Mouse (Mus musculus) olfactory bulb, adult 2 months (tissue): ENCODE measurements at regions not wholly inside any gene's neighbourhood (a gene's known extent, or its start where the extent isn't known, plus 50 kb on each side); places are given as distances from the start of the nearest gene placed in this dataset.

ENCODE experiments used
- H3K27ac ChIP-seq: fragments of 200-500 bp; 2 replicates; pipeline ENCODE4 v1.5.1; 2012; ENCODE audit warnings: low read depth, low read length; ENCODE audit not compliant: insufficient read depth
- H3K4me1 ChIP-seq: fragments of 200-500 bp; 2 replicates; pipeline ENCODE4 v1.6.1; 2012; ENCODE audit warnings: low read length; ENCODE audit not compliant: control insufficient read depth, insufficient read depth
- H3K4me3 ChIP-seq: fragments of 200-500 bp; 2 replicates; pipeline ENCODE4 v1.5.1; 2012; ENCODE audit warnings: mild to moderate bottlenecking, low read depth, low read length, moderate library complexity; ENCODE audit not compliant: insufficient read depth
- CTCF ChIP-seq: fragments of 200-500 bp; IDR thresholded peaks from 2 replicates; pipeline ENCODE4 v1.5.1; 2012; ENCODE audit warnings: low read depth, mild to moderate bottlenecking, low read length, moderate library complexity; ENCODE audit not compliant: insufficient read depth
- POLR2A ChIP-seq: fragments of 200-500 bp; IDR thresholded peaks from 2 replicates; pipeline ENCODE4 v1.6.1; 2012; ENCODE audit warnings: mild to moderate bottlenecking, low read depth, low read length, moderate library complexity; ENCODE audit not compliant: insufficient read depth
- WGBS: fragments of 180-500 bp; shearing (Covaris S2); methylation state at CpG from one replicate; pipeline ENCODE4 v1.1.7; 2018; 5-methylcytosine and 5-hydroxymethylcytosine counted together

GRCm38 (mm10) chr10:37286305-37286704 lies 147.6 kb upstream of the Marcks start:
- TF ChIP-seq POLR2A (no peak), CTCF (no peak)
- H3K4me1 ChIP-seq = no peaks in the 10 kb centered on the region
- no peak overlapping the region for H3K4me3 ChIP-seq
- WGBS = 92% methylated on average over 5 of the region's 5 CpGs
- no peak overlapping the region for H3K27ac ChIP-seq

- H3K4me3 ChIP-seq = no peak overlapping the region
- TF ChIP-seq CTCF = no peak
- no peak for TF ChIP-seq POLR2A
- no peak overlapping the region for H3K27ac ChIP-seq
- H3K4me1 ChIP-seq = no peaks in the 10 kb centered on the region
These were observed 144.2 kb upstream of the Marcks start for GRCm38 (mm10) chr10:37282951-37283350.

- no peak for TF ChIP-seq CTCF
- 93% methylated on average over 4 of the region's 4 CpGs for WGBS
- H3K27ac ChIP-seq = no peak overlapping the region
- H3K4me3 ChIP-seq = no peak overlapping the region
- no peaks in the 10 kb centered on the region for H3K4me1 ChIP-seq
These were observed 142.1 kb upstream of the Marcks start for GRCm38 (mm10) chr10:37280823-37281222.

GRCm38 (mm10) chr10:37280150-37280820 lies 141.6 kb upstream of the Marcks start:
- TF ChIP-seq CTCF (no peak), POLR2A (no peak)
- H3K4me1 ChIP-seq = no peaks in the 10 kb centered on the region
- WGBS = 90% methylated on average over 6 of the region's 6 CpGs
- no peak overlapping the region for H3K4me3 ChIP-seq
- H3K27ac ChIP-seq = no peak overlapping the region

GRCm38 (mm10) chr10:37279316-37279715 lies 140.6 kb upstream of the Marcks start:
- TF ChIP-seq CTCF = no peak
- TF ChIP-seq POLR2A = no peak
- H3K27ac ChIP-seq = no peak overlapping the region
- no peaks in the 10 kb centered on the region for H3K4me1 ChIP-seq
- 57% methylated on average over 1 of the region's 1 CpGs for WGBS
- H3K4me3 ChIP-seq = no peak overlapping the region

GRCm38 (mm10) chr10:37275857-37276256 lies 137.1 kb upstream of the Marcks start:
- Histone ChIP-seq H3K4me3 (no peak overlapping the region), H3K4me1 (no peaks in the 10 kb centered on the region), H3K27ac (no peak overlapping the region)
- WGBS = 93% methylated on average over 1 of the region's 1 CpGs
- no peak for TF ChIP-seq POLR2A
- TF ChIP-seq CTCF = no peak

GRCm38 (mm10) chr10:37275271-37275670 lies 136.6 kb upstream of the Marcks start:
- WGBS = 64% methylated on average over 7 of the region's 7 CpGs

GRCm38 (mm10) chr10:37271967-37272366 lies 133.2 kb upstream of the Marcks start:
- H3K4me1 ChIP-seq = peaks cover 4% of the 10 kb centered on the region; the same call in 1 of the 2 replicates
- TF ChIP-seq CTCF (no peak), POLR2A (no peak)
- WGBS = 62% methylated on average over 1 of the region's 1 CpGs
- no peak overlapping the region for H3K4me3 ChIP-seq
- H3K27ac ChIP-seq = no peak overlapping the region

More at GRCm38 (mm10) chr10:37275271-37275670, 136.6 kb upstream of the Marcks start:
- Histone ChIP-seq H3K4me3 (no peak overlapping the region), H3K4me1 (no peaks in the 10 kb centered on the region), H3K27ac (no peak overlapping the region)
- TF ChIP-seq CTCF (no peak), POLR2A (no peak)

GRCm38 (mm10) chr10:37270236-37271000 lies 131.7 kb upstream of the Marcks start:
- TF ChIP-seq CTCF (no peak), POLR2A (no peak)
- Histone ChIP-seq H3K27ac (no peak overlapping the region), H3K4me3 (no peak overlapping the region), H3K4me1 (peaks cover 4% of the 10 kb centered on the region; the same call in 1 of the 2 replicates)
- 75% methylated on average over 10 of the region's 10 CpGs for WGBS

GRCm38 (mm10) chr10:37266909-37267308 lies 128.2 kb upstream of the Marcks start:
- Histone ChIP-seq H3K27ac (no peak overlapping the region), H3K4me1 (peaks cover 4% of the 10 kb centered on the region; the same call in 1 of the 2 replicates), H3K4me3 (no peak overlapping the region)
- WGBS = 78% methylated on average over 1 of the region's 1 CpGs
- TF ChIP-seq CTCF (no peak), POLR2A (no peak)
